Mouse (Mus musculus): ENCODE results near the gene Rpl27.
A peak's percentile ranks its signal among the peaks of the same experiment; 100 is the strongest.
"Not testable (repeated sequence)": the region's sequence is repeated elsewhere in the genome, so short reads cannot be mapped to it uniquely, and the experiment has no call there.

Rpl27 gene

DNA sequence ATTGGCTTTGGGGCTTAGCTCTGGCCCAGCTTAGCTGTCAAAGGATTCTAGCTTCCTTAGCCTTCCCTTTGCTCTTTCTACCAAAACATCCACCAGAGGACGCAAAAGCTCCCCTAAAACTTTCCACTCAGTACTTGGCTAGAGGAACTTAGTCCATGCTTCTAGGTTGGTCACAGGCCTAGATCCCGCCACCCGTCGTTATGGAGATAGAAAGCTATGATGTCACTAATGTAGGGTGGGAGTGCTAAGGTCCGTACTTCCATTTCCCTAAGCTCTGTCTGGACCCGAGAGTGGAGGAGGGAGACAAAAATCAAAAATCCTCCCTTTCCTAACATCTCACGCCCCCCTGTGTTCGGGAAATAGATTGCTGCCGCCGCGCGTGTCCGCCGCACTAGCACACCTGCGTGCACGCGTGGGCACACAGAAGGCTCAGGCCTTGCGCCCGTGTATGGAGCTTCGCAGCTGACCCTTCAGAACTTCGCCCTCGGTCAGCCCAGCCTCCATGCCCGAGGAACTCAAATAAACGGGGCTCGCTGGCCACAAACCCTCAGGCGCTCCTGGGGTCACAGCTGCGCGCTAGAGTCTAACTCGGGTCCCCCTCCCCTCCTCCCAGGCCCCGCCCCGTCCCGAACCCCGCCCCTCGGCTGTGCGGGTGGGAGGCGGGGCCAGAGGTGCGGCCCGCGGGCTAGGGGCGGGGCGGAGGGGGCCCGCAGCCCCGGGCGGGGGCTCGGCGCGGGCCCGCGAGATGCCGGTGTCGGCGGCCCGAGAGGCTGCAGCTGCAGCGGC is 25.6 kb downstream of the Rpl27 start:
- DNase-seq (ENCODE audit: low read depth, low spot score) = peak; percentile 89

DNA sequence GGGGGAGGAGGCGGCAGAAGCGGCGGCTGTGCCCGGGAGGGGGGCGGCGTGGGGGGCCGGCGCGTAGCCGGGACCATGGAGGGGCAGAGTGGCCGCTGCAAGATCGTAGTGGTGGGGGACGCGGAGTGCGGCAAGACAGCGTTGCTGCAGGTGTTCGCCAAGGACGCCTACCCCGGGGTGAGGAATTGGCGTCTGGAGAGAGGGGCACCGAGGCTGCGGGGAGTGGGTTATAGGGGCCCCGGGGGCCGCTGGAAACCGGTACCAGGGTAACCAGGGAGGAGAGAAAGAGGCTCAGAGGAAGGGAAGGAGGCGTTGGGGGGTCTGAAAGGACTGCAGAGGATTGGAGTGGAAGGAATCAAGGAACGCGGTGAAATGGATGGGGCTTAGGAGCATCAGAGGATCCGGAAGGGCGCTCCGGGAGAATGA is 26.2 kb downstream of the Rpl27 start:
- DNase-seq (ENCODE audit: low read depth, low spot score) = no peak

DNA sequence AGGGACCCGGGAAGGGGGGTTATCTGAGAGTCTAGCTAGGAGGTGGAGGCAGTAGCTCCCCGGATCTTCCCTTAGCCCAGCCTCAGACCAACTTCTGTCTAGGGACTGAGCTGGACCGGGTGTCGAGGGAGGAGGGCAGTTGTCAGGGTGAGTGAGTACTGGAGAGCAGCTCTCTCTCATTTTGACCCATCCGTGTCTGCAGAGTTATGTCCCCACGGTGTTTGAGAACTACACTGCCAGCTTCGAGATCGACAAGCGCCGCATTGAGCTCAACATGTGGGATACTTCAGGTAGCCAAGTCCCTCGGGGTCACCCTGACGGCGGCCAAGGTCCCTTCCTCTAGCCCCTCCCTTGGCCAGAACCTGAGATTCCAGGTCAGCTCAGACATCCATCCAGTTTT is 26.6 kb downstream of the Rpl27 start:
- DNase-seq (ENCODE audit: low read depth, low spot score) = peak; percentile 23

DNA sequence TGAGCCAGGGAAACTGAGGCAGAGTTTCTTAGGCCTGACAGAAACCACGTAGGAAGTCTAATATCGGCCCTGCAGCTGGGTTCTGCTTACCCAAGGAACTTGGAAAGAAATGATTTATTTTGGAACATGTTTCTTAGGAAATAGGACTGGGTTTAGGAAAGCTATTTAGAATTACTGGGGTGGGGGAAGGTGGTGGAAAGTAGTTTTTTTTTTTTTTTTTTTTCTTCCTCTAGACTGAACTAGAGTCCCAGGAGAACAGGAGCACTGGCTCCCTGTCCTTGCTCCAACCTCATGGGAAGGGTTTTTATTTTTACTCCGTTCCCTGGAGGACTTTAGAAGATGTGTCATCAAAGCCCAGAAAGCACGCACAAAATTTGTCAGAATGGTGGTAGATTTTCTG is 27.1 kb downstream of the Rpl27 start:
- no peak for DNase-seq (ENCODE audit: low read depth, low spot score)

DNA sequence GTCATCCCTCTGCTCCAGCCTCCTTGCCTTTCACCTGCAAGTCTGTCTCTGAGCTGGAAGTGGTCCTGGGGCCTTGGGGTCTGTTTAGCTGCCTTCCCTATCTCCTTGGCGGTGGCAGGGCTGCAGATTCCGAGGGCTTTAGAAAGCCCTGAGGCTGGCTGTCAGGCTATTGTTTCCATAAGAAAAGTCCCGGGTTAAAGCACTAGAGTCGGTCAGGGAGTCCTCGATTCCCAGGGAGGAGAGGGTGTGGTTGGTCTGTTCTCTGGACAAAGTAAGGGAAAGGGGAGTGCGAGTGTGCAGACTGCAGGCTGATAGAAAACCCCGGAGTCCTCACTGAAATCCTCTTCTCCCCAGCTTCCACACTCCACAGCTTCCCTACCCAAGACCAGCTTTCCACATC is 28.1 kb downstream of the Rpl27 start:
- DNase-seq (ENCODE audit: low read depth, low spot score) = no peak

DNA sequence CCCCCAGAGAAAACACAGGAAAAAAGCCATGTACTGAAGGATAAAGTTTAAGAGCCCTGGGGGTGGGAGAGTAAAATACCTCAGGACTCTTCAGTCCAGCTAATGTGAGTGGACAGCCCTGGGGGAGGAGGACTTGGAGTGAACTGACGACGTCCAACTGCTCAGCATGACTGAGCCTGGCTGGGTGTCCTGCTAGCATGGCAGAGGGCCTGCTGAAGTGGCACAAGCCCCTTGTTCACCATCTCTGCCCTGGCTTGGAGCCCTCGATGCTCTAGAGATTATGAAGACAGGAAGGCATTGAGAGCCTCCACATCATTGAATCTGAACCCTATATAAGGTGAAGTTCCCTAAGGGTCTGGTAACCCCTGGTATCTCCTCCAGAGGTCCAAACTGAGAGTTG is 29.8 kb downstream of the Rpl27 start:
- no peak for DNase-seq (ENCODE audit: low read depth, low spot score)

DNA sequence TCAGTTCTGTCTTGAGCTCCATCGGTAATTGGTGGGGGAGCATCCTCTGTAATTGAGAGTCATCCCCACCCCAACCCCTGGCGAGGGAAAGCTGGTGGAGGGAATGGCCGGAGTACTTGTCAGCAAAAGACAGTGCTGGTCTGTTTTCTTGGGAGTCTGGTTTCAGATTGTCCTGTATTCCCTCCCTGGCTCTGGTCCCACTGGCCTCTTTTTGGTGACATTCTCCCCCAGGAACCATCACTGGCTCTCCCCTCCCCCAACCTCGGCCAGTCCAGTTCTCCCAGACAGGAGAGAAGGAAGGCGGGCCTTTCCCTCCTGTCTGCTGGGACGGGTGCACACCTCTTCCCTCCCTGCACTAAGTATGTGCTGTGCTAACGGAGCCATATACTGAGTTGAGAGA is 30.2 kb downstream of the Rpl27 start:
- DNase-seq (ENCODE audit: low read depth, low spot score) = no peak

DNA sequence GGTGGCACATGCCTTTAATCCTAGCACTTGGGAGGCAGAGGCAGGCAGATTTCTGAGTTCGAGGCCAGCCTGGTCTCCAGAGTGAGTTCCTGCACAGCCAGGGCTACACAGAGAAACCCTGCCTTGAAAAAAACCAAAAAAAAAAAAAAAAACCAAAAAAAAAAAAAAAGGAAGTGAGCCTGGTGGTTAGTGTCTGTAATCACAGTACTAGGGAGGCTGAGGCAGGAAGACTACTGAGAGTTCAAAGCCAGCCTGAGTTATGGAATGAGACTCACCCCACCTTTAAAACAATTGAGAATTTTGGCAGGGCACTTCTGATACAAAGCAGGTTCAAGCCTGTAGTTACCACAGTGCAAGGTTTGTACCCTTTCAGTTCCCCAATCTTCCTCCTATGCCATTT is 31.6 kb downstream of the Rpl27 start:
- peak; percentile 36 for DNase-seq (ENCODE audit: low read depth, low spot score)

DNA sequence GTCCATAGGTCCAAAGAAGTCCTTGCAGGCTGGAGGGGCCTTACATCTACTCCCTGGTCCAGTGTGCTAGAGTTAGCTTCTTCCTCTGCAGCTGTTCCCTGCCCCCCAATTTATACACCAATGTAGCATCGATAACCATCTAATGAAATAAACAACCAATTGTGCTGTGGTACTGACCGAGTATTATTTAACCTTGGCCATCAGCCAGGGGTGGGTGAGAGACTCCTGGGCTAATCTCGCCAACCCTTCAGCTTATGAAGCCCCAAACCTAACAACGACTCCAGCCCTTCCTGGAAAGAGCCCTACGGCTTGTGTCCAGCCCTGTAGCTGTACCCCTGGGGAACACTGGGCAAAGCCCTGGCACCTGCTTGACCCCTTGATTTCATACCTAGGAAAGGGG is 32.2 kb downstream of the Rpl27 start:
- DNase-seq (ENCODE audit: low read depth, low spot score) = no peak

DNA sequence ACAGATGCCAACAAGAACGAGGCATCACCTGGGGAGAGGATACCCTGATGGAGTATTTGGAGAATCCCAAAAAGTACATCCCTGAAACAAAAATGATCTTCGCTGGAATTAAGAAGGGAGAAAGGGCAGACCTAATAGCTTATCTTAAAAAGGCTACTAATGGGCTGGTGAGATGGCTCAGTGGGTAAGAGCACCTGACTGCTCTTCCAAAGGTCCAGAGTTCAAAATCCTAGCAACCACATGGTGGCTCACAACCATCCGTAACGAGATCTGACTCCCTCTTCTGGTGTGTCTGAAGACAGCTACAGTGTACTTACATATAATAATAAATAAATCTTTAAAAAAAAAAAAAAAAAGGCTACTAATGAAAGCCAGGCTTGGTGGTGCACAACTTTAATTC is 34.3 kb downstream of the Rpl27 start:
- not testable (repeated sequence) for DNase-seq (ENCODE audit: low read depth, low spot score)

DNA sequence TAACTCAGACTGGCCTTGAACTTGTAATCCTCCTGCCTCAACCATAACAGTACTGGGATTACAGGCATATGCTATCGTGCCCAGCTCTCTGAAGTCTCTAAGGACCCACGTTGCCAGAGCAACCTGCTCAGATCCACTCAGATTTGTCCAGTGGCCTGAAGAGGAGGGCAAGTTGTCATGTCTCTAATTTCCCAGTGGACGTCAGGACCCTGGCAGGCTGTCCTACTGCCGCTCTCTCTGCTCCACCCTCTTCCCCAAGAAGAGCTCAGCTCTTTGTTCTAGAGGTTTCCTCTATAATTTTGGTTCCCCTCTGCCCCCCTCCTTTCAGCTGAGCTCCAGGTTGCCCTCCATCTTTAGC is 35.1 kb downstream of the Rpl27 start:
- DNase-seq (ENCODE audit: low read depth, low spot score) = no peak

DNA sequence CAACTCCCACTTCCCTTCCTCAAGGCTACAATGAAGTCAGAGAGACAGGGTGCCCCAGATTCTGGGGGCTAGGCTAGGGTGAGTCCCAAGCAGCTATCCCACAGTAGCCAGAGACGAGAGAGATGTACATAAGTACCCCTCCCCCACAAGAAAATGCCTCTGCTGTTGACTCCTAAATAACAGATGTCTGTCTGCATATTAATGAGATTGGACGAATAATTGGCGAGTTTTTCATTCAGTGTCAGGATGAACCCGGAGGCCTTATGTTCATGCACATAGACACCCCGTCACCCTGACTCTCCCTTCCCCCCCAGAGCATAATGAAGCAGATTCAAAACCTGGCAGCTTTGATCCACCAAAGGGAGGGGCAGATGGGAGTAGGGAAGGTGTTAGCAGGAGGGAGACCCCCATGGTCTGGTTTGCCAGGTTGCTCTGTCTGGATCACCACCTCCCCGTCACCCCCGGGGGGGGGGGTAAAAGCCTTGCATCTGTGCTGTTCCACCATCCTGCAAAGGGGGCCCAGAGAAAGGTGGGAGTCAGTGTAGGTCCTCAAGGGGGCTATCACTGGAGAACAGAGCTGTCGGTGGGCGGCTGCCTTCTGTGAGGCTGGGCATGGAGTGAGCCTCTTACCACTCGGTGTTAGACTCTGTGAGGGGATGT is 35.6 kb downstream of the Rpl27 start:
- DNase-seq (ENCODE audit: low read depth, low spot score) = no peak

DNA sequence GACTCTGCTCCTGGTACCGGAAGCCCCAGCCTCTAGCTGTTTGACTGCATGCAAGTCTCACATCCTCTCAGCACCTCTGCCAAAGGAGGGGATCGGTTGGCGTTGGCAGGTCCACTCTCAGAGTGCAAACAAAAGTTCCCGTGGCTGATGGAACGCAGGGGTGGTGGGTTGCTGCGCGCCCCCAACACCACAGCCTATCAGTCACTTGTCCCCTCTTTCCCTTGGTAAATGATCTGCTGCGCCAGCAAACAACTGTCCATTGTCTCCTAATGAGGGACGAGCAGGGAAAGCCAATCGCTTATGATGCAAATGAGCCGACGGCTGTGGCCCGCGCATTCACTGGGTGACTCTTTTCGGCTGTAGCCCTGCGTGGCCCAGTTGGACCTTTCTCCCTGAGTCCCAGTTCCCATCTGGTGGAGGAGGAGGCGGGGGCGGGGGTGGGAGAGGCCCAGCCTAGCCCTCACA is 37.1 kb downstream of the Rpl27 start:
- no peak for DNase-seq (ENCODE audit: low read depth, low spot score)

DNA sequence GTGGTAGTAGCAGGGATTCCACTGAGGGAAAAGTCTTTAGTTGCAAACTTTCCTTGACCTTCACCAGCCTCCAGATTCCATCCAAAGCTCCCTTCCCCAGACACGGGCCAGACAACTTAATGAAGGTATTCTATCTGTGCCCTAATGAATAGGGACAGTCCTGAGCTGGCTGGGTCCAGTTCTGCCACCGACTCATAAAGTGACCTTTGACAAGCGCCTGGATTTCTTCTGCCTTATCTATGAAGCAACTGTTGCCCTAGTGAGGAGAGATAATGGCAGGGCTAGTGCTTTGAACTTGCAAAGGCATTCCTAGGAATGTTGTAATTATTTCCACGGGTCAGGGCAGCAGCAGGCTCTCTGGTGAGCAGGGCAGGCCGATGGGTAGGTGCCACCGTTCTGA is 38.8 kb downstream of the Rpl27 start:
- DNase-seq (ENCODE audit: low read depth, low spot score) = no peak

DNA sequence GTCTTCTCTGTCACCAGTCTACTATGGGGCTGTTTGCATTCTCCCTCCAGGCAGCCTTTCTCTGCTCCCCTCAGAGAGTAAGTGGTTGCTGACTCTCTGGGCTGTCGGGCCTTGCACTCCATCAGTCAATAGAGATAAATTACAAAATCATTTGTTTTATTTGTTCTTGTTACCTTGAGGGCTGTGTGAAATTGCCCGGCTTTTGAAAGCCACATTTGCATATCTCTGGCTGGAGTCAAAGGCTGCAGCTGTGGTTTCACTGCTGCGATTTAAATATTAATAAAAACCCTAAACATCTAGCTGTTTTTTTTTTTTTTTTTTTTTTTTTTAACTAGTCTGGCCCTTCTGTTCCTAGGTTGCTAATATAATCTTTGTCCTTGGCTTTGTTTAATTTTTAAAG is 41.7 kb downstream of the Rpl27 start:
- DNase-seq (ENCODE audit: low read depth, low spot score) = peak; percentile 29

DNA sequence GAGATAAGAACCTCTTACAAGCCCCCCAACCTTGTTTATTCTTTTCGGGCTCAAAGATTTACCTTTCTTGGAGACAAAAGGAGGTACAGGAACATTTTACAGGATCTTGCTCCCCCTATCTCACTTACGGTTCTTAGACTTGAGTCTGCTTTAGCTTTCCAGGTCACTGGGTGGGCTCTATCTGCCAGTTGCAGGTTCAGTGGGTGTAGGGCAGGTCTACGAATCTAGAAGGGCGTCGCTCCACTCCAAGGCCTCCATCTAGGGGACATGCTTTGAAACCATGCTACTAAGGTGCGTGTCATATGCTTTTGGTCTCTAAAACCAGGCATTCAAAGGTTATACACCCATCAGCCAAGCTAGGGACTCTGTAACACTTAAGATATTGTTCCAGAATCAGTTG is 42.1 kb downstream of the Rpl27 start:
- DNase-seq (ENCODE audit: low read depth, low spot score) = no peak

DNA sequence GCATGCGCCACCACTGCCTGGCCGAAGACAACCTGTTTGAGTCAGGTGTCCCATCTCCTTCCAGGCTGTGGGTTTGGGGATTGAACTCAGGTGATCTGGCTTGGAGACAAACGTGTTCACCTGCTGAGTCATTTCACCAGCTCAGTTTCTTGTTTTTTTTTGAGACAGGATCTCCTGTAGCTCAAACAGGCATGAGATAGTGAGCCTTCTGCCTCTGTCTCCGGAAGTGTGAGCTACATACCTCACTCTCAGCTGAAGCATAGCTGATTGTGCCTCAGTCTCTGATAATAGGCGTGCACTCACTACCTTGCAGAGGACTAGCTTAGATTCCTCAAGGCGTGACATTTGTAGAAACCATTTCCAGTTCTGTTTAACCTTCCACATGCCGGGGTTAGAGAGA is 42.7 kb downstream of the Rpl27 start:
- no peak for DNase-seq (ENCODE audit: low read depth, low spot score)

DNA sequence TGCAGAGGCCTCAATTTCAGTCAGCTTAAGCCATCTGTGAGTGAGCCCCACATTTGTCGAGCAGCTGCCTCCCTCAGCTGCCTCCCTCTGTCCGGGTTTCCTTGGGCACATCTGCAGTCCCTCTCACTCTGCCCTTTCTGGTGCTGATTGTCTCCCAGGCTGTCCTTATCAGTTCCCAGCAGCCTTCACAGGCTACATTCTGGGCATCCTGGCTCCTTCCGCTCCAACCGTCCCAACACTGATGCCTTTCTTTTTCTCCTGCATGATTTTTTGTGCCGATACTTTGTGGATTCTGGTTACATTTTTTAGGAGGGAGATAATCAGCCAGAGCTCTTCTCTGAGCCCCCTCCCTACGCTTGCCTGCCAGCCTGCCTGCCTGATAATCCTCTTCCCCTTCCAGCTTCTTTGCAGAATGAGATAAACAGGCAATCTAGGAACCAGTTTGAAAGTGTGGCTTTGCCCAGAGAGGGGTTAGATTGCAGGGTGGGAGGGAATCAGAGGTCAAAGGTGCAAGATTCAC is 43.5 kb downstream of the Rpl27 start:
- no peak for DNase-seq (ENCODE audit: low read depth, low spot score)

DNA sequence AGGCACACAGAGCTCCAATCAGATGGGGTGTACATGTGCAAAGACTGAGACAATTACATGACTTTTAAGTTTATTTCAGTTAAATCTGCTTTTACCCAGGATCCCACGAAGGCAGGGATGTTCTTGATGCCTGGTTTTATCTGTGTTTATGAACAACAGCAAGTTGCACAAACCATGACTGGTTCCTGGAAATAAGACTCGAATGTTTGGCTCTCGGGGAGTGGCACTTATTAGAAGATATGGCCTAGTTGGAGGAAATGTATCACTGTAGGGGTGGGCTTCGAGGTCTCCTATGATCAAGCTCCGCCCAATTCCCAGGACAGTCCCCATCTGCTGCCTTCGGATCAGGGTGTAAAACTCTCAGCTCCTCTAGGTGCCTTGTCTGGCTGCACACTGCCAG is 44.0 kb downstream of the Rpl27 start:
- no peak for DNase-seq (ENCODE audit: low read depth, low spot score)

Data from A20 (cell line).